Mouse (Mus musculus) 3T3-L1 (cell line): ENCODE measurements around the gene Plpp7.

ENCODE experiments used
- DNase-seq: peaks from one replicate; pipeline ENCODE4 v3.0.0-alpha.2; 2015; ENCODE audit warnings: low read depth, low spot score

Gene Plpp7

GRCm38 (mm10) chr2:32102944-32103343 lies 7.6 kb downstream of the Plpp7 start:
- no peak for DNase-seq

- no peak for DNase-seq
Observed at GRCm38 (mm10) chr2:32103557-32103956, 8.2 kb downstream of the Plpp7 start.

DNA sequence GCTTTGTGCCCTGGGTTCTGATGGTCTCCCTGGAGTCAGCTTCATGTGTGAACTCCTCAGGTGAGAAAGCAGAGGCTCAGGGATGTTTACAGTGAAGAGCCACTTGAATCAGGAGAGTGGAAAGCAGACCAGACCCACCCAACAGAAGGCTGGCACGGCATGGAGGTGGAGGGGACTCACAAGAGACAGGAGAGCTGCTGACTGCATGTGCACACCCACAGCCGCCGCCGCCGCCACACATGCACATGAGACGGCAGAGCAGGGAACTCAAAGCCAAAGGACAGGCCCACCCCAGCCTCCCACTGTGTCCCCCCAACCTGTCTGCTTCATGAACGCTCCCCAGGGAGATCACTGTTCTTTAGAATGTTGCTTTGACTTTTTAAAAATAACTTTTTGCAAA lies 8.8 kb downstream of the Plpp7 start:
- no peak for DNase-seq

DNA sequence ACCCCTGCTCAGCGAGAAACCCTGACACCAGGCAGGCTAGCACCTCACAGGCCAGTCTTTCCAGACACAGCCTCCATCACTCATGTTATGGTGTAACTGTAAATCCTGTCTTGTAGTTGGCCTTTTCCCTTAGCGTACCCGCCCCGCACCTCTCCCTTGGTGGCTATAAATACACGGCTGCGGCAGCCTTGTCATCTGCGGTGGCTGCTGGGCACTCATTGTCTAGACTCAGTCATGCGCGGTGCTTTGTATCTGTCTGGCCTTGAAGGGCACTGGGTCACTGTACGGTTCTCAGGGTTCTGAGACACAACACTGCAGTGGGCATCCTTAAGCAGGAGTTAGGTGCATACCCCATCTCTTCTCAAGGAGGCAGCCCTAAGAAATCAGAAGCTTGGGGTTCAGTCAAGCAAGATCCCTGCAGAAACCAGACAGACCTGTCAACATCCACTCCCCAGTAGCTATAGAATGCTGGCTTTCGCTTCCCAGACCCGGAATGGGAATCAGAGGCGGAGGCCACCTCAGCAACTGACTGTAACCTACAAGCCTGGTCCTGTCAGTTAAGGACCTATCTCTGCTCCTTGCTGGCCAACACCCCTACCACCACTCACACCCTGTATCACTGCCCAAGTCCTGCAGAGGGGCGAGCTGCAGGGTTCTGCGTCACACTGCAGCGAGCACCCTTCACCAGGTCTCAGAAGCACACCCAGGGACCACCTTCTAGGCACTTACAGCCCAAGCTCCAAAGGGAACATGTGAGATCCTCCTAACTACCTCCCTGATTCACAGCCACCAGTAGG lies 10.0 kb downstream of the Plpp7 start:
- DNase-seq = no peak

GRCm38 (mm10) chr2:32105930-32106329 lies 10.6 kb downstream of the Plpp7 start:
- no peak for DNase-seq

GRCm38 (mm10) chr2:32111268-32111667 lies 15.9 kb downstream of the Plpp7 start:
- no peak for DNase-seq

- DNase-seq = no peak
Observed at GRCm38 (mm10) chr2:32112548-32112947, 17.2 kb downstream of the Plpp7 start.

- DNase-seq = no peak
Observed at GRCm38 (mm10) chr2:32115851-32116268, 20.5 kb downstream of the Plpp7 start.

GRCm38 (mm10) chr2:32119802-32120750 lies 24.7 kb downstream of the Plpp7 start:
- no peak for DNase-seq

GRCm38 (mm10) chr2:32121150-32121549 lies 25.8 kb downstream of the Plpp7 start:
- no peak for DNase-seq

GRCm38 (mm10) chr2:32121785-32122184 lies 26.5 kb downstream of the Plpp7 start:
- no peak for DNase-seq

DNA sequence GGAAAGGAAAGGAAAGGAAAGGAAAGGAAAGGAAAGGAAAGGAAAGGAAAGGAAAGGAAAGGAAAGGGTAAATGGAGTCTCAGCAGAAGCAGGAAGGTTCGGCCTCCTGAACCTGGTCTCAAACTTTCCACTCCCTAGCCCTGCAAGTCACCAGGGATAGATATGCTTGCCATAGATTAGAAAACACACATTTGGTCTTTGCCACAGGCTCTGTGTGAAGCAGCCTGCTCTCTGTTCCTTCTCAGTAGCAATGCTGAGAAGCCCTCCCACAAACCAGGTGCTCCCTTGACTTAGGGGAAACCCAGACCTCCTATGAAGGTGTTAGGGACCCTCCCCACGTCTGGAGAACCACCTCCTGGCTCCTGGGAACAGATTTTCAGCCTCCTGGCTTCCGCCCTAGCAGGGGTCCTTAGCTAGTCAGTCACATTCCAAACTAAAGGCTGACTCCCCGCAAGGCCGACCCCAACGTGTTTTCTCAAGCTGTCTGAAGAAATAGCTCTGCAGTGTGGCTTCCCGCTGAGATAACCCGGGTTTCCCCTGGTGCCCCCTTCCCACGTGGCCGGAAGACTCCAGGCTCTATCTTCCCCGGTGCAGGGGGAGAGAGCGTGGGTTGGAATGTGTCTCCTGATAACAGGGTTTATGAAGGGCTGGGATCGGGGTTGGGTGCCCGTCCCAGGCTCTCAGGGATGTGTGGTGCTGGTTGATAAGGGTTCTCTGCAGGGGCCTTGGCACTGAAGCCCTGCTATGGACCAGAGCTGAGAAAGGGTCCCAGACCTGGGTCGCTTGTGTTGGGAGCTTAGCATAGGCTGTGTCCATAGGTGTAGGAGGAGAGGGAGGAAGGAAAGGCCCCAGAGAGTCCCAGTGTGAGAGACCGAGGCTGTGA lies 32.6 kb downstream of the Plpp7 start:
- DNase-seq = no peak

- no peak for DNase-seq
Observed at GRCm38 (mm10) chr2:32128536-32128841, 33.2 kb downstream of the Plpp7 start.

GRCm38 (mm10) chr2:32129383-32130074 lies 34.2 kb downstream of the Plpp7 start:
- DNase-seq = peak; percentile 78

DNA sequence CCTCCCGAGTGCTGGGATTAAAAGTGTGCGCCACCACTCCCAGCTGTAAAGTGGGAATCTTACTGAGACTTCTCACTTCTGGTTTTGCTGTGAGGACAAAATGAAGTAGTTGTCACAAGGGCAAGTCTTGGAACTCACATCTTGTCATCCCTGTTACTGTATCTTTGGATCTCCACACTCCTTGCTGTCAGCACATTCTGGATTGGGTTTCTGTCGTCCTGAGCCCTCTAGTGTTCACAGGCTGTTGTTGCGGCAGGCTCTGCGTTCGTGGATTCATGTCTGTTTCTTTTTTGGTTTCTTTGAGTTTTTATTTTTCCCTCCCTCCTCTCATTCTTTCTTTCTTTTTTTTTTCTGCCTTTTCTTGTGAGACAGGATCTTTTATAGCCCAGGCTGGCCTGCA lies 35.1 kb downstream of the Plpp7 start:
- peak; percentile 90 for DNase-seq

GRCm38 (mm10) chr2:32131205-32131834 lies 36.0 kb downstream of the Plpp7 start:
- no peak for DNase-seq

GRCm38 (mm10) chr2:32131866-32132566 lies 36.7 kb downstream of the Plpp7 start:
- DNase-seq = no peak

DNA sequence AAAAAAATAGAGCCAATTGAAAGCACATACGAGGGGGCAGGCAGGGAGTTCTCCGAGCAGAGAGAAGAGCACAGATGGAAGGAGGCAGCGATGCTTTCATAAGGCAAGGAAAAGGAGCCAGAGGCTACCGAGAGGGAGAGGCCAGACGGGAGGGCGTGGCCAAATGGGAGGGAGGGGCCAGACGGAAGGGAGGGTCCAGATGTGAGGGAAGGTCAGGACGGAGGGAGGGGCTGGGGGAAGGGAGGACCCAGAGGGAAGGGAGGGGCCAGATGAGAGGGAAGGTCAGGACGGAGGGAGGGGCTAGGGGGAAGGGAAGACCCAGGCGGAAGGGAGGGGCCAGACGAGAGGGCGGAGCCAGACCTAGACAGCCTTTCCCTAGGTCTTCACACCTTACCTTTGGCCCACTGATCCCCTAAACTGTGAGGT lies 37.3 kb downstream of the Plpp7 start:
- DNase-seq = peak; percentile 60

DNA sequence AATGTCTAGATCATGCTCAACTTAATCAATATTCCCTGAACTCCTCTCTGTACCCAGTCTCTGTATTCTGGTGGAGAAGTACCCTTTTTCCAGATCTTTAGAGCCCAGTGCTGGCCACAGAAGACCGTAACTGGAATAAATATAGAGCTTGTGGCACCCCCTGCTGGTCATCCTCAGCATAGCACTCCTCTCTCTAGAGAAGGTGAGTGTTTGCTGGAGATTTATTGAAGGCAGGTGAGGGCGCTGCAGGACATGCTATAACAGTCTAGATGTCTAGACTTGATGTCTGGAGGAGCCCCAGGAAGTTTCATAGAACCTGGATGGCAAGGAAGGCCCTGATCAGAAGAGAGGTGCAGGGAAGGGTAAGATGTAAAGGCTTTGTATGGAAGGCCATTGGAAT lies 38.7 kb downstream of the Plpp7 start:
- peak; percentile 94 for DNase-seq

GRCm38 (mm10) chr2:32137667-32138266 lies 42.4 kb downstream of the Plpp7 start:
- peak; percentile 100 for DNase-seq
